Mouse (Mus musculus) cerebellum, adult 2 months (tissue): Measurements from ENCODE around the gene Maea. TPM values are rescaled to one million over a fixed set of nuclear protein-coding genes. Genes with fewer than 3 reads are reported as not detected.

Experiments used
- DNase-seq, 2 experiments: peaks; one replicate each; pipeline ENCODE4 v3.0.0; 2021
- H3K27ac ChIP-seq: fragments of 200-500 bp; 2 replicates; pipeline ENCODE4 v1.5.1; 2012; ENCODE audit warnings: low read length, control low read depth, inconsistent platforms; ENCODE audit not compliant: insufficient read depth
- H3K27me3 ChIP-seq: fragments of 200-500 bp; 2 replicates; pipeline ENCODE4 v1.6.1; 2012; ENCODE audit warnings: inconsistent platforms, mild to moderate bottlenecking, low read length, moderate library complexity; ENCODE audit not compliant: control insufficient read depth, insufficient read depth
- H3K4me1 ChIP-seq: fragments of 200-500 bp; 2 replicates; pipeline ENCODE4 v1.6.1; 2011; ENCODE audit warnings: low read length; ENCODE audit not compliant: control insufficient read depth, insufficient read depth
- H3K4me3 ChIP-seq: fragments of 200-500 bp; replicated peaks from 2 replicates; pipeline ENCODE3; 2011; ENCODE audit warnings: mild to moderate bottlenecking, low read depth, low read length, control low read depth; ENCODE audit not compliant: insufficient read depth
- CTCF ChIP-seq: fragments of 200-500 bp; IDR thresholded peaks from 2 replicates; pipeline ENCODE4 v1.5.1; 2011; ENCODE audit warnings: low read depth, mild to moderate bottlenecking, control low read depth, low read length, moderate library complexity, borderline replicate concordance; ENCODE audit not compliant: insufficient read depth
- POLR2A ChIP-seq: fragments of 200-500 bp; IDR thresholded peaks from 2 replicates; pipeline ENCODE4 v1.6.1; 2011; ENCODE audit warnings: low read length, control low read depth, borderline replicate concordance; ENCODE audit not compliant: insufficient read depth
- WGBS: fragments of 180-500 bp; shearing (Covaris S2); methylation state at CpG from one replicate; pipeline ENCODE4 v1.1.7; 2018; 5-methylcytosine and 5-hydroxymethylcytosine counted together
- polyA plus RNA-seq: library from polyadenylated mRNA; depleted of rRNA; stranded (reverse); fragments of >200 nt; gene quantifications from 2 replicates; pipeline ENCODE4 v1.2.3, GENCODE M21; 2012; rRNA removed

The Maea gene
- polyA plus RNA-seq = 132 and 145 TPM in 2 replicates

DNA sequence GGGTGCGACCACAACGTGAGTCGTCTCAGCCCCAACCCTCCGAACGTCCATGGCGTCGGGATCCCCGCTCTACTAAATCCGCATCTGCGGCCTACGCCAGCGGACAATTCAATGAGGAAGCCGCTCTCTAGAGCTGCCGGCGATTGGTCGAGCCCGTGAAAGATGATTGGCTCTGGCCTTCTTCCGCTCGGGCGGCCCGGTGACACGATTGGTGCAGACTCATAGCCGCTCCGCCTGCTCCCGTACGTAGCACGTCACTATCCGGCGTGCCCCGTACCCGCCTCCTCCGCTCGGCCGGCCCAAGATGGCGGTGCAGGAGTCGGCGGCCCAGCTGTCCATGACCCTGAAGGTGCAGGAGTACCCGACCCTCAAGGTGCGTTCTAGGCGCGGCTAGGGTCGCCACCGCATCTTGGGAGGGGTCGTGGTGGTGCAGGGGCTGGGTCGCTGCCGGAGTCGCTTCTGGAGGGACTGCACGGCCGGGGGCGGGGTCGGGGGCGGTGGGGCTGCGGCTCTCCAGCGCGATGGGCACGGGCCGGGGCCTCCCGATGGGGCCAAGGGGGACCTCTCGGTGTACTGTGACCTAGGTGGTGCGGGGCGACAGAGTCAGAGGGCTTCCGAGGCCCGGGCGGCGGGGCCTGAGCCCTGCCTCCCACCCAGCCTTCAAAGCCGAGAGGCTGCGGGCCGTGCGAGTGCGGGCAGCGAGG is at the start of gene Maea:
Gene Maea (plus strand): TSS at position 237 of the 704 bp plus-strand sequence.
- DNase-seq = peak; percentile 97 to 98
- Histone ChIP-seq H3K27ac (peak within 1 kb of the TSS; percentile 71; the same call in 1 of the 2 replicates), H3K4me1 (peaks cover 8% of the 10 kb centered on the region; the same call in 1 of the 2 replicates), H3K27me3 (no peaks in the 10 kb centered on the region), H3K4me3 (peak within 1 kb of the TSS; percentile 93)
- peak; percentile 82 for TF ChIP-seq POLR2A
- TF ChIP-seq CTCF = no peak
- 1% methylated on average over 71 of the region's 71 CpGs for WGBS

DNA sequence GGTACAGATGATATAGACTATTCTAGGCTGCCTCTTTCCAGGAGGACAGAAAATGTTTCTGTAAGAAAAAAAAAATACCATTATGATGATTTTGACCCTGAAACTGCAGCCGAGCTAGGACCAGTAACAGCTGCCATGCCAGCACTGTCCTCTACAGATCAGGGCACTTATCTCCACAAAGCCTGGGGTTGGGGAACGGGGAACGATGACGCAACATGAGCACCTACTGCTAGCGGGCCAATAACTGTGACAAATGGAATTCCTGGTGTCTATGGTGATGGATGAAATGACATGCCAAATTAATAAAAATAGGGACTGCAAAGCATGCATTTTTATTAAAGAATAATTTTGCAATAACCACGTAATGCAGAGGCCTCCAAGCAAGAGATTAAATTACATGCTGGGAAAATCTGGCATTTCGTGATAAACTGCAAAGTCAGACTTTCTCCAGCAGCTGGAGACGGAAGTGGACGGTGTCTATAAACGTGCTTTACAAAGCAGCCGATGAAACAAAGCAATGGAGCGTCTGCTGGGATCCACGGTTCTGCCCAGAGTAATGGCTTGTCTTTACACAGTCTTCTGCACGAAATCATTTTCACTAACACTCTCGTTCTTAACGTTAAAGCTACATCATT is 41.4 kb upstream of the Maea start:
- WGBS = 27% methylated on average over 16 of the region's 16 CpGs
- no peak for DNase-seq
- Histone ChIP-seq H3K27ac (no peak overlapping the region), H3K27me3 (no peaks in the 10 kb centered on the region), H3K4me1 (no peaks in the 10 kb centered on the region), H3K4me3 (no peak overlapping the region)
- TF ChIP-seq POLR2A (no peak), CTCF (no peak)

DNA sequence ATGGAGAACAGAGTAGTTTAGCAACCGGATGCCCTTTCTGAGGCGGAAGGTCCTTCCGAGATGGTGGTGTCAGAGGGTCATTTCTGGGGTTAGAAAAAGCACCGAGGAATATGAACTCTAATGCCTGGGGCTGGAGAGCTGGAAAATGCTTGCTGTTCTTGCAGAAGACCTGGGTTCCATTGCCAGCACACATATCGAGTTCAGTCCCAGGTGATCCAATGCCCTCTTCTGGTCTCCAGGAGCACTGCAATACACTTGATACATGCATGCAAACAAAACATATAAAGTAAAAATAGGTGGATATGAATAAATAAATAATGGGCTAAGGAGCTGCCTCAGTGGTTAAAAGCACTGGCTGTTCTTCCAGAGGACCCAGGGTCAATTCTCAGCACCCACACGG is 38.1 kb upstream of the Maea start:
- 48% methylated on average over 6 of the region's 6 CpGs for WGBS
- peak; percentile 59 for TF ChIP-seq CTCF
- no peak for TF ChIP-seq POLR2A
- peak; percentile 12 to 22 for DNase-seq
- Histone ChIP-seq H3K4me1 (no peaks in the 10 kb centered on the region), H3K27me3 (no peaks in the 10 kb centered on the region), H3K4me3 (no peak overlapping the region), H3K27ac (no peak overlapping the region)

DNA sequence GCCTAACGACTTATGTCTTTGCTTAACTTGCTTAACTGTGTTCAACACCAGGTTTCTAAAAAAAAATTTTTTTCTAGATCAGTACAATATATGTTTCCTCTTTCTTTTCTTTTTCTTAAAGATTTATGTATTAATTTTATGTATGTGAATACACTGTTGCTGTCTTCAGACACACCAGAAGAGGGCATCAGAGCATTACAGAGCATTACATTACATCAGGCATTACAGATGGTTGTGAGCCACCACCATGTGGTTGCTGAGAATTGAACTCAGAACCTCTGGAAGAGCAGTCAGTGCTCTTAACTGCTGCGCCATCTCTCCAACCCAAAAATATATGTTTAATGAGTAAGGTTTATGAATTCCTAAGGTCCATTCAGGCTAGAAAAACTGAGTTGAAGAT is 33.5 kb upstream of the Maea start:
- no peaks in the 10 kb centered on the region for H3K27me3 ChIP-seq
- no peak overlapping the region for H3K27ac ChIP-seq
- WGBS = 81% methylated on average over 2 of the region's 2 CpGs
- H3K4me3 ChIP-seq = no peak overlapping the region
- H3K4me1 ChIP-seq = no peaks in the 10 kb centered on the region
- TF ChIP-seq POLR2A (no peak), CTCF (no peak)
- DNase-seq = no peak

DNA sequence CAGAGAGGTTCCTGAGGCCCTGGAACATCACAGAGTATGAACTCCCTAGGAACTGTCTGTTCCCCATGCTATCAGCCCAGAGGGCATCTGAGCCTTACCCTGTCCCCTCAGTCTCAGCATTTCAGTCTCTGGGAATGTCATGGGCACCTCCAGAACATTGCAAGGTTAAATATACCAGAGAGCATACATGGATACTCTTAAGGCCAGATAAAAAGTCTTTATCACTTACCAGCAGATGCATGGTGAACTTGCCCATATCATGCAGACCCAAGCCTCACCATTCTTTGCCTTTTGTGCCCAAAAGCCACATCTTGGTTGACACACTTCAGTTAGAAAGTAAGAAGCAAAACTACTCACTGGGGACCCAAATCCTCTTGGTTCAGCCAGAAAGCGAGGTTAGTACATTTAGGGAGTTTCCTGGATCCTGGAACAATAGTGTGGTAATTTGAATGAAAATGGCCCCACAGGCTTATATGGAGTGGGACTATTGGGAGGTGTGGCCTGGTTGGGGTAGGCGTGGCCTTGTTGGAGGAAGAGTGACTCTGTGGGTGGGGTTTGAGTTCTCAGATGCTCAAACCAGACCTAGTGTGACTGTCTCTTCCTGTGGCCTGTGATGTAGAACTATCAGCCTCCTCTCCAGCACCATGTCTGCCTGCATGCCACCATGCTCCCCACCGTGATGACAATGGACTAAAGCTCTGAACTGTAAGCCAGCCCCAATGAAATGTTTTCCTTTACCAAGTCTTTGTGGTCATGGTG is 24.4 kb upstream of the Maea start:
- 70% methylated on average over 3 of the region's 3 CpGs for WGBS
- TF ChIP-seq POLR2A (no peak), CTCF (no peak)

DNA sequence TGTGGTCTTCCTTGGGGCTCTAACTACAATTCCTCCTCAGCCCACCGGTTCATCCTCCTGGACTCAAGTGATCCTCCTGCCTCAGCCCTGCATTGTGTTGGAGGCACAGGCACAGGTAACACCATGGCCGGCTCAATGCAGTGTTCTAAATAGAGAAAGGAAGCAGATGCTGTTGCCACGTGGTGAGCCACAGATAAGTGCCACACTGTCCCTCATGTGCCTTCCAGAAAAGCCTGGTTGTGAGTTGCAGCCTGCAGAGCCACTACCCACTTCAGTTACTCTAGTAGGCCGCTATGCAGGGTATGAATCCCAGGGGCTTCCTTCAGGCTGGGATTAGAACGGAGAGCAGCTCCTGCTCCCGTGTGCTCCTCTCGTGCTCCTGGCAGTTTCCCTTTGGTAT is 23.1 kb upstream of the Maea start:
- DNase-seq = no peak
- Histone ChIP-seq H3K27ac (no peak overlapping the region), H3K4me1 (no peaks in the 10 kb centered on the region), H3K4me3 (no peak overlapping the region), H3K27me3 (no peaks in the 10 kb centered on the region)
- no peak for TF ChIP-seq POLR2A
- no peak for TF ChIP-seq CTCF
- WGBS = 79% methylated on average over 7 of the region's 7 CpGs

More for the DNA sequence above, 24.4 kb upstream of the Maea start:
- H3K4me1 ChIP-seq = no peaks in the 10 kb centered on the region
- H3K27ac ChIP-seq = no peak overlapping the region
- H3K27me3 ChIP-seq = no peaks in the 10 kb centered on the region
- no peak overlapping the region for H3K4me3 ChIP-seq
- DNase-seq = no peak

DNA sequence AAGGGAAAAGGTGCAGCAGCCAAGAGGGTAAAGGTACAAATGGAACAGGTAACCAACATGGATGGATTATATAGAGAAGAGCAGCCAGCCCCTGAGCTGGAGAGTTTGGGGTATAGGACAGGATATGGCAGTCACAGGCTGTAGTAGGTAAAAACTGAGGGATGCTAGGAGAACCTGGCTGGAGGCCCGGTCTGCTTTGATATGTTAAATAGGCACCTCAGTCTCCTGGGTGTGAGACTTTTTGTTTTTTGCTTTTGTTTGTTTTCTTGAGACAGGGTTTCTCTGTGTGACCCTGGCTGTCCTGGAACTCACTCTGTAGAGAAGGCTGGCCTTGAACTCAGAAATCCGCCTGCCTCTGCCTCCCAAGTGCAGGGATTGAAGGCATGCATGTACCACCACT is 10.8 kb upstream of the Maea start:
- Histone ChIP-seq H3K27ac (no peak overlapping the region), H3K27me3 (no peaks in the 10 kb centered on the region; the same call in 1 of the 2 replicates), H3K4me1 (no peaks in the 10 kb centered on the region), H3K4me3 (no peak overlapping the region)
- 54% methylated on average over 2 of the region's 2 CpGs for WGBS
- TF ChIP-seq CTCF (no peak), POLR2A (no peak)
- DNase-seq = no peak
